Mouse (Mus musculus) adrenal gland, postnatal 14 days (tissue): ENCODE measurements at regions not wholly inside any gene's neighbourhood (a gene's known extent, or its start where the extent isn't known, plus 50 kb on each side); places are given as distances from the start of the nearest gene placed in this dataset.

Experiments
- DNase-seq: peaks from one replicate; pipeline ENCODE4 v3.0.0; 2021; ENCODE audit warnings: mixed read lengths

- DNase-seq = no peak
Observed at GRCm38 (mm10) chr10:96955776-96956448, 339.1 kb downstream of the Btg1 start.

- no peak for DNase-seq
Observed at GRCm38 (mm10) chr10:96956449-96956834, 339.6 kb downstream of the Btg1 start.

GRCm38 (mm10) chr10:96957019-96957418, 340.2 kb downstream of the Btg1 start:
- DNase-seq = no peak

DNA sequence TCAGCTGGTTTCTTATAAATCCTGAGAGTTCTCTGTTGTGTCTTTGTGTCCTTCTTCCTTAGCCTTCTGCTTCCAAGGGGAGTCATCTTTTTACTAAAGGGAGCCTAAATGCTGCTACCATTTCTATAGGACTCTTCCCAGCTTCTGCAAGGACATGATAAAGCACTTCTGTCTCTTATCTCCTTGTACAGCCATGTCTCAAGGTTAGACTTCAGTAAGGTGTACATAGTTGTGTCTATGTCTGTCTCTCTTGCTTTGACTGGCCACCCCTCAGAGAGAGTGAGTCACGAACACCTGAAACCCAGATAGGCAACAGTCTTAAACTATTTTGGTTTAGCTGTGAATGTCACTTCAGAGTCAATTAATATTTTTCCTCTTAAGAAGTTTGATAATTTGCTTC, 353.0 kb downstream of the Btg1 start:
- no peak for DNase-seq

- DNase-seq = no peak
Observed at GRCm38 (mm10) chr10:96970737-96971136, 353.9 kb downstream of the Btg1 start.

DNA sequence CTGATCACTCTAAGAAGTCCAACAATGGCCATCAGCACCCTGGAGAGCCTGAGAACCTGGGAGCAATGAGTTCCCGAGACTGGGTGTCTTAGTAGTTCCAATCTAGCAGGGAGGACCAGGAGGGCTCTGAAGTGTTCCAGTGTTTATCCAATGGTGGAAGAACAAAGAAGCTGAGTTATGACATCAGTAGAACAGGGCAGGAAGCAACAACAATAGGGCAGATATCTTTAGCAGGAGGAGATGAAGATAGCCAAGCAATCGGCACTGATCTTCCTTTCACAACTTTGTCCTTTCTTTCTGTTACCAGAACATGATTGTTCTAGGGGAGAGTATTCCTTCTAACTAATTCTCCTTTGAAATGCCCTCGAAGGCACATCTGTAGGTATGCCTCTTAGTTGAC, 355.0 kb downstream of the Btg1 start:
- DNase-seq = no peak

DNA sequence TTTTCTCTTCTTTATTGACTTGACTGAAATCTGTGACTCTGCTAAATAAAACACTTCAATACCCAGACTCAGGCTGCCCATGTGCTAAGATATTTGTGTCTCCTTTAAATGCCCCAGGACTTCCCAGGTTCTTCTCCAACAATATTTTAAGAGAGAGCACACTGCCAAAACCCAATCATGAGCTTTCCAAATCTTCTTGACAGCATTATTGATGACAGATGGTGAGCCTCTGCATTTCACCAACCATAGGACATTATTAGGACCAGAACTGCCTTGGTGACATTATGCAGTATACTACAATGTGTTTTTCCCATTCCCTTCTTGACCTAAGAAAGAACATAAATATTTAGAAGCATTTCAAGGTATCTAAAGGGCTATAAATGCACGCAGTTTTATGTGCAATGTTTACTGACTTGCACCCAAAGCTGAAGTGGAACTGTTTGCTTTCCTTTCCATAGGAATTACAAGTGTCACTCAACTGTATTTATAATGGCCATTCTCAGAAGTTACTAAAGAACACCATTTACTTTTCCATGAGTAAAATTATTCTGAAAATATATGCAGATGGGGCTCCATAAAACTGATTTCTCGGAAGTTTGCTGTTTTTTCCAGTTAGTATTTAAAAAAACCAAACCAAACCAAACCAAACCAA, 357.6 kb downstream of the Btg1 start:
- DNase-seq = no peak

GRCm38 (mm10) chr10:96976691-96977090, 359.9 kb downstream of the Btg1 start:
- no peak for DNase-seq

GRCm38 (mm10) chr10:96980494-96980831, 363.7 kb downstream of the Btg1 start:
- DNase-seq = no peak

- DNase-seq = no peak
Observed at GRCm38 (mm10) chr10:96980832-96981515, 364.2 kb downstream of the Btg1 start.

DNA sequence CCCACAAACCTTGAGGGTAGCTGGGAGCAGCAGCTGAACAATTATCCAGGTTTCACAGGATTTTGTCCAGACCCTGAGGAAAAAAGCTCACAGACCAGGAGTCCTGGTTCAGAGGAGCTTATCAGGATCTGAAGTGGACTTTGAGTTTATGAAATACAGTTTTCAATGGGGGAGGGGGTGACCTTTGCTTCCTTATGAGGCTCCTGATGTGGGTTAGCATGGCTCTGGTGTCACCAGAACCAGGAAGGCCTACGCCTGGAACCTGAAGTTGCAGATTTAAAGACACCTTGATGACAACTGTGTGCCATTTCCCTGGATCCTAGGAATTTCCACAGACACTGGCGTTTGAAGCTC, 364.7 kb downstream of the Btg1 start:
- DNase-seq = no peak

- DNase-seq = no peak
Observed at GRCm38 (mm10) chr10:97000871-97001270, 384.1 kb downstream of the Btg1 start.

GRCm38 (mm10) chr10:97008873-97009272, 392.1 kb downstream of the Btg1 start:
- DNase-seq = no peak

DNA sequence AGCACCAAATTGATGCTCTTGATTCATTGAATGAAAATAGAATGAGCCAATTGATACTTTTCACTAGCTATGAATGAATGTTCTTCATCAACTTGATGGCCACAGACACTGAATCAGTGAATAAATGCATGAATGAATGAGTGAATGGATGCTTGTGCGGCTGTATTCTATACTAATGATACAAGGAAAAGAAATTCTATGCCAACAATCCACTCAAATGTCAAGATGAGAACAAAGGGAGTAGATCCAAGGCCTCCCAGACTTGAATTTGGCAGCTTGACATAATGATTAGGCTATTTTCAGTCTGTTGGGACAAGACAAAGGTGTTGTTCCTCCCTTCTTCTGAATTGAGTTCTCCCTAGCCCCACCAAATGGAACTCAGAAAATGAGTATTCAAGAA, 393.1 kb downstream of the Btg1 start:
- no peak for DNase-seq

DNA sequence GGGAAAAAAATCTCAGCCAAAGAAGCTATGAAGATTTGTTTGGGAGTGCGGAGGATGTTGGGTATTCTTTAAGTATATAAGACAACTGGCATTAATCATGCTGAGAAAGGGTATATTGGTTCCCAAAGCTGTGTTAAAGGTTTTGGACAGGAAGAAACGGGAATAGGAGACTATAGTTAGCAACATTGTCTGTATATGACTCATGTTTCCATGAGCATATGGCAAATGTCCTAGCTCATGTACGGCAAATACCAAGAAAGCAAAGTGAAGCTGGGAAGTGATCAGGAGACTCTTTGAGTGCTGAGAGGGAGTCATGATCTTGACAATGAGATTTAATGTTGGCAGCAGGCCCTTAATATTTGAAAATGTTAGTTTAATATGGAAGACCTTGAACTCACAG, 401.8 kb downstream of the Btg1 start:
- no peak for DNase-seq

- no peak for DNase-seq
Observed at GRCm38 (mm10) chr10:97028776-97029175, 412.0 kb downstream of the Btg1 start.

- no peak for DNase-seq
Observed at GRCm38 (mm10) chr10:97030996-97031395, 414.2 kb downstream of the Btg1 start.

DNA sequence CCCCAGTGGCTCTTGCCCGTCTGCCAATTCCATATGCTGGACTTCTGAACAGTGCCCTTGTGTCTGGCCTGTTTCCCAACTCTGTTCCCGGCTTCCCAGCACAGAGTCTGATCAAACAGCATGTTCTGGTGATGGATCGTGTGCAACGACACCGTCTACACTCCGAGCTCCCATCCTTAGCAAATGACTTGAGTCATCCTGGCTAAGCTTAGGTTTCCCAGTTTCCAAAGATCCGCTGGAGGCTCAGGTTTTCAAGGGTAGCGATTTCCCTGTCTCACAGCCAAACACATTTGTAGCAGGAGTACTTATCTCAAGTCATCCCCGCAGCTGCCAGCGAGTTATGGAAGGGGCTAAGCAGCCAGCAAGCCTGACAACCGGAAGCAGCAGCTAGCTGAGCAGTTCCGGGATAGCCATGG, 418.6 kb downstream of the Btg1 start:
- DNase-seq = peak; percentile 24

DNA sequence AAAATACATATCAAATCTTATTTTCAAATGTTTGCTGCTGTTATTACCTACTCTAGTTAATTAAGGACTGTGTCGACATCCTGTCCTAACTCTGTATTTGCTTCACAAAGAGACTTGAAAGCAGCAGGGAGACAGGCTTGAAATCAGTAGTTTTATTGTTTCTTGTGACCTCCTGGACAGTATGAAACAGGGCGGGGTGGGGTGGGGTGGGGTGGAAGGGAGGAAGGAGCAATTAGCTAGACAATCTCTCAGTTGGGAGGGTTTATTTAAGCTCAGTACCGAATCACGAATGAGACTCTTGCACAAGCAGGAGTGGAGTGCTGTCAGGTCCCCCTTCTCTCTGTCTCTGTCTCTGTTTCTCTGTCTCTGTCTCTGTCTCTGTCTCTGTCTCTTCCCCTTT, 421.2 kb downstream of the Btg1 start:
- DNase-seq = no peak

GRCm38 (mm10) chr10:97047566-97047965, 430.8 kb downstream of the Btg1 start:
- DNase-seq = no peak

GRCm38 (mm10) chr10:97047996-97048395, 431.2 kb downstream of the Btg1 start:
- DNase-seq = no peak

DNA sequence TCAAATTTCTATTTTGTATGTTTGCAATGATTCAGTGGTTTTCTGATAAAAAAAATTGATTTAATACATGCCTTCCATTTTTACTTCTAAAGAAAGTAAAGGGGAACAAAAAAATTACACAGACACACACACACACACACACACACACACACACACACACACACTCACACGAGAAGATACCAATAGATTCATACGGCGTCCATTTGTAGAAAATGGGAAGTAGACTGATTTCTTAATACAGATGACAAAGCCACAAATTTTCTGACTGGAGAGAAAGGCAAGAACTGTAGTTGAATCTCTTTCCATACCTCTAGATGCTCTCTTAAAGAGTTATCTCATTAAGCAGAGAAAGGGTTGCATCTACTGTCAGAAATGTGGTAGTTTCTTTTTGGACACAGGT, 424.9 kb upstream of the Dcn start:
- no peak for DNase-seq

DNA sequence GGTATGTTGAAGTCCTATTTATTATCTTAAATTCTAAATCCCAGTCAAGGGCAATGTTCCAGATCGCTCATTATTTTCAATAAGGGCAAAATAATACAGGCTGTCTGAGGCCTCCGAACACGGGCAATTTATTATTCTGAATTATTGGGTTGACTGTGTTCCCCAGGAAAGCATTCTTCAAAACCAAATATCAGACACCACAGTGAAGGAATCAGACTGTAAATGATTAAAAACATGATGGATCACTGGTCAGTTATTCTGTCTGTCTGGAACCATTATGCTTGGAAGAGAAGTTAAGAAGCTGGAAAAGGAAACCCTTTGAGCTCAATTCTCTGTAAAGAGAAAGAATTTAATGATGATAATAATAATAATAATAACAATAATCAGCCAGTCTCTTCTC, 417.4 kb upstream of the Dcn start:
- DNase-seq = no peak

DNA sequence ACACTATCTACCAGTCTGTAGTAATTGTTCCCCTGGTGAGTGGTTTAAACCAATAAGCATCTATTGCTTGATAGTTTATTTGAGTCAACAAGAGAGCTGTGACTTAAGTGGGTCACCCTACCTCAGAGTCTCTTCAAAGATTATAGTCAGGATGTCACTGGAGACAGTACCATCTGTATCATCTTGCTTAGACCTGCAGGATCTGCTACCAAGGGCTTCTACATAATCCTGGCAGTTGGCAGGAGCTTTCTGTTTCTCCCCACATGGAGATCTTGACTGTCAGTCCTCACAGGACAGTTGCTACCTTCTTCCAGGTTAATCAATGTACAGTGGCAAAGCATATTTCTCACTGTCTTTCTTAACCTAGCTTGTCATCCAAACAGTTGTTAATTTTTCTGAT, 414.9 kb upstream of the Dcn start:
- DNase-seq = no peak
